Mouse (Mus musculus) 3134 (cell line): ENCODE results near the gene Cant1.

Experiments used
- DNase-seq: peaks from one replicate; pipeline ENCODE4 v3.0.0-alpha.2; 2011; ENCODE audit warnings: low spot score; ENCODE audit not compliant: insufficient read length; ENCODE audit errors: extremely low read depth

Cant1 gene

DNA sequence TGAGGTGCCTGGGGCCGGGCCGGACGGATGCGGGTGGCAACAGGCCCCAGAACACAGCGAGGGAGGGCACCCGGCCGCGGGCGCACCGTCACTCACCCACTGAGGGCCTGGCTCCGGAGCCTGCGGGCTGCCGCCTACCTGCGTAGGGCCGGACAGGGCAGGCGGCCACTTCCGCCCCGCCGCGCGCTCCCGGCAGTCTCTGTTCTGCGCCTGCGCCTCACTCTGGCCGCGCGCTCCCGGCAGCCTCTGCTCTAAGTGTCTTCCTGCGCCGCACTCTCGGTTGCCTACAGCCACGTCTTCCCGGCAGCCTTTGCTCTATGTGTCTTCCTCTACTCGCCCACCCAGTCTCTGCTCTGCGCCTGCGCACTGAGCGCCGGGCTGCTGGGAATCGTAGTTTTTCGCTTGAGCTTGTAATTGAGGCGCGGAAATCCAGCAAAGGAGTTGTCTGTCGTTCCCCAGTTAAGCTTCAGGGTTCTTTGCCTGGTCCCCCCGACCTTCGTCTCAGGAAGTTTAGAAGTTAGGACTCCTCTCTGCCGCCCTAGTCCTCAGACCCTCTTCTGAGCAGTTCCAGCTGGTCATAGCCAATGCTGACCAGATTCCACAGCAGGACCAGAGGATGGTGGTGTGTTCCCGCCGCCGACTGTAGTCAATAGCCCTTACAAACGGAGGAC is at the start of gene Cant1:
Cant1 (minus strand) TSS at position 253 of the 671 bp plus-strand sequence.
- DNase-seq = peak; percentile 96

DNA sequence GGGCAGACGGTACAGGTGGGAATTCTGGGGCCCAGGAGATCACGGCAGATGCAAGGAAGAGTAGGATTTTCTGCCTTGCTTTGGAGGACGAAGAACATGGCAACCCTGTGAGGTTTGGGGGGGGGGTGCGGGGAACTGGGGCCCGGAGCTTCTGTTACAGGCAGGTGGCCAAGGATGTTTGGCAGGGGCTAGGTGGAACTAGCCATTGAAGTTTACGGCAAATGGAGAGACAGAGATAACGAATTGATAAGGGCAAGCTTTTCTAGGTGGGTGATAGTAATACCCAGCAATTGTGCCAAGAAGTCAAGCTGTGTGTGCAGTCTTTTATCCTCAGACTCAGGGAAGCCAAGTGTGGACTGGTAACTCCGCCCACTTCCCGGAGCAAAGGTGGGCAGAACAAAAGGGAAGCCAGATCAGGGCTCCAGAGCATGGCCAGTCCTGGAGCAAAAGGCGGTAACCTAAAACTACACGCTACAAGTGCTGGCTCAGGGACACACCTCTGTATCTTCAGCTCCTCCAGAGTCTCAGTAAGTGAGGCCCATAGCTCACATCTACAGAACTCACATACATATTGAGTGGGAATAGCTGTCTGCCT is 48.7 kb upstream of the Cant1 start:
- no peak for DNase-seq

DNA sequence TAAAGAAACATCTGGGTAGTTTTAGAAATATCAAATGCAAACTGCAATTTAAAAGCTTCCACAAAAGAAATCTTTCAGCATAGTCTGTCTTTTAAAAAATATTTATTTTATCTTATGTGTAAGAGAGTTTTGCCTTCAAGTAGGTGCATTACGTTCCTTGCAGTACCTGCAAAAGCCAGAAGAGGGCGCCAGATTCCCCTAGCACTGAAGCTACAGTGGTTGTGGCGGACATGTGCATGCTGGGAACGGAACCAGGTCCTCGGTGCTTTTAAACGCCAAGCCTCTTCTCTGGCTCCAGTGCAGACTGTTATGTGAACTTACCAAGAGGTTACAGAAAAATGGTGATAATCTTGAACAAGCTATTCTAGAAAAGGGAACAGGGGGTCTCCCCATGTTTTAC is 41.4 kb upstream of the Cant1 start:
- DNase-seq = no peak

DNA sequence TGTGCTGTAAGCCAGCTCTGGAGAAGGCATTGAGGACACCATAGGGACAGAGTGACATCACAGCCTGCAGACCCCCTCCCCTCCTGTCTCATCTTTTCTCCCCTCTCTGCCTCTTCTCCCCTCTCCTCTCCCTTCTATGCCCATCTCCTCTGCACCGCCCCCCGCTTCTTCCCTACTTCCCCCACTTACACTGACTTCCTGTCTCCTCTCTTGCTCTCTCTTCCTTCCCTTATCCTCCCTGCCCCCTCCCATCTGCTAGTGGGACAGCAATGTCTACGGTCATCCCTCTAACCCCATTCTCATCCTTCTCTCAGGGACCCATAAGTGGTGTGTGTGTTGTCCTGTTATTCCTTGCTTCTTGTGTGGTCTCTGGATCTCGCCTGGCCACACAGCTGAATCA is 40.6 kb upstream of the Cant1 start:
- DNase-seq = no peak

DNA sequence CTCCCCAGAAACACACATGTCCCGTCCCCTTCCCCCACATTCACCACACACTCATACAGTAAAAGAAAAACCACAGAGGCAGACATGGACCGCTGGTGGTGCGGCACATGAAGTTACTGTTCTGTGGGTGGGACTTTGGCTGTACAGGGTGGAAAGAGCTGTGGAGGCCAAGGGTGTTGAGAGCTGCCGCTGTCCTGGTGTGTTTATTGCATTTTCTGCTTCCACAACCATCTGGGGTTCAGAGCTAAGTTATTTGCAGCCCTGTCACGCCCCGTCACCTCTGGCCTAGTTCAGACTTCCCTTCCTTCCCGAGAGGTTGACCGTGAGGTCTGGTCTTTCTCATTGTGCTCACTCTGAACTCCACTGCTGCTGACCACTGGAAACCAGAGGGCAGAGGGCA is 40.2 kb upstream of the Cant1 start:
- no peak for DNase-seq

DNA sequence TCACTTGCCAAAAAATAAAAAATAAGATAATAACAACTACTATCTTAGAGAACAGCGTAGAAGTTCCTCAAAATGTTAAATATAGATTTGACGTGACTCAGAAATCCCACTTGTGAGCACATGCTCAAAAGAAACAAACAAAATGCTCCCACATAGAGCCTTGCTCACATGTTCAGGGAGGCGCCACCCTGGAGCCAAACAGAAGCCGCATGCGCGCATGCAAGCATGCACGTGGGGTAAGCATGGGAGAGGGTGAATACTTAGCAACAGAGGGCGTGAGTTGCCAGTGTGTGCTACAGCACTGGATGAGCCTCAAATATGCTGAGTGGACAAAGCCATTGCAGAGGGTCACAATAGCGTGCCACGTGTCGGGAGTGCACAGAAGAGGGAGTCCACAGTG is 38.1 kb upstream of the Cant1 start:
- no peak for DNase-seq

DNA sequence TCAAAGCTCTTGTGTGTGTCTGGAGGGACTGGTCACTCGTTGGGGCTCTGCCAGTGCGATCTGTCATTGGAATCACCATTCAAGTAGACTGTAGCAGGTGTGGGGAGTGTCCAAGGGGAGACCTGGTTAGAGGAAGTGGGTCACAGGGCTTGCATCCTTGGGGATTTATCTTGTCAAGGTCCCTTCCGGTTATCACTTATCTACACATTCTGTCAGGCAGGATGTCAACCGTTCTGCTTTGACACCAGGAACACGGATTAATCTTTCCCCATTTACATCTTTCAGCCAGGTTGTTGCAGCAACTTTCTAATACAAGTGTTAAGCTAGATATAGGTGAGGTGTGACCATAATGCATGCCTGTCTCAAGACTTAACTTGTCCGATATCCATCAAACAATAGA is 36.9 kb upstream of the Cant1 start:
- no peak for DNase-seq

DNA sequence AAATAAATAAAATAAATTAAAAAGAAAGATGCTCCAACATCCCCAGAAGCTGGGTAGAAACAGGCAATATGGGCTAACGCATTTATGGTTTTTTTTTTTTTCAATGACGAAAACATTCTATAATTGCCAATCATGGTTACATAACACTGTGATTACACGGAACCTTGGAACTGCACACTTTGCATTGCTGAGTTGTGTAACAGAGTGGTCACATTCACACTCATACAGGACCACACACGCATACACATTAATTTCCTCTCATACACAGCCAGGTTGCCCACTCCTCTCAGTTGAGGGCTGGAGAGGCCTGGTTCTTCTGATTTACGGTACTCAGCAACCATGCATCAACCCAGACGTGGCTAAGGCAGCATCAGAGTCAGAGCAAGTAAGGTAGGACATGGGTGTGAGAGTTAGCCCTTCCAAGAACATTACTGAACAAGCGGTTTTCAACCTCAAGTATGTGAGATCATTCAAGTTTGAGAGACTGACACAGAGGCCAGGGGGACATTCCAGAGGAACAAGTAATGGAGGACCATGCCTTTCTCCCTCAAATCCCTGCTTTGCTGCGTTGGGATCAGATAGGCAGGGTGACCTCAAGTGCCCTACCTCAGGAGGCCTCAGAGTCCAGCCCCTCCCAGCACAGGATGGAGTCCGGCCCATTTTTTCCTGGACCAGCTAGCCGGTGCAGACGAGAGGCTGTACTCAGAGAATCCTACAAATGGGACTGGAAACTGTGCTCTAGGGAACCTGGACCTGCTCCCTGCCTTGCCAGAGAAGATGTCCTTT is 35.2 kb upstream of the Cant1 start:
- DNase-seq = no peak

DNA sequence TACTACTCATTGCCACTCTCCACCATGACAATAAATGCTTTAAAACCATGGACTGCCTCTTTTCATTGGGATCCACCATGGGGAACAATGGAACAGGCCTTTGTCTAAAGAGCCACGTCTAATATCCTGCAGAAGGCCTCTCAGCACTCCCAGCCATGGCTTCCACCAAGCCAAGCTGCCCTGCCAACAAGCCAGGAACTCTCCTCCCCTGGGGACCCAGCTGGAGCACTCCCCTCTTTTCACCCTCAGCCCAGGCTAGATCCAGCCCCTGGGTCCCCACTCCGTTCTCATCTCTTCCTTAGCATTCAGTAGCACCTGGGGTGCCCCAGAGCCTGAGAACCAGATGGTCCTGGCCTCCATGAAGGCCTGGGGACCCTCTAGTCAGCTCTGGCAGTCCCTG is 34.1 kb upstream of the Cant1 start:
- DNase-seq = no peak

DNA sequence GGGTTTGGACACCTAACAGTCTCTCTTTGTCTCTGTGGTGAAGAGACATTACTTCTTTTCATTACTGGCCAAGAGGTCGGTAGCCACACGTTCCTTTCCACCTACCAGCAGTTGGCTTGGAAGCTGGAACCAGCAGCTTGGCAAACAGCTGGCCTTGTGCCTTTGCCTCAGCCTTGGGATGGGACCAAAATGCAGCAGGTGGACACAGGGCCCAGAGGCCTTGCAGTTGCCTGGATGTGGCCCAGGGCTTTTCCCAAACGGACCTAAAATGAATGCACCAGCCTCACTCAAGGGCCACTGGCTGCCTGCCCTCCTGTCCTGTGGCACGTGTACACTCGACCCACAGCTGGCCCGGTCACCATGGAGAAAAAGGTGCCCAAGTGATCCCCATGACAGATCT is 32.3 kb upstream of the Cant1 start:
- no peak for DNase-seq

DNA sequence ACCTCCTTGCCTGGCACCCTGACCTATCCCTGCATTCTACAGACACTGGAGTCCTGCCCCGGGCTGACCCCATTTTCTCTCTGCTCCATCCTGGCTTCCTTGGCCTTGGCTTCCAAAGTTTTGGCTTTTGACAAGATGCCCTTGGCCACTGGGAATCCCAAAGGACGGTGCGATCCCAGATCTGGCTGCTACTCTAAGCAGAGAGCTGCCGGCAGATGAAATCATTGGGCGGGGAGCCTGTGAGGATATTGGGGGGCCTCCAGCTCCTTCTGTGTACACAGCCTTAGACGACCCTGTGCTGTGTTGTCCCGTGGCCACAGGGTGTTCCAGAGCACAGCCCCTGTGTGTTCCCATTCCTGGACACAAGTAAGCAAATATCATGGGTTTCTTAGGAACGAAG is 29.5 kb upstream of the Cant1 start:
- DNase-seq = no peak

DNA sequence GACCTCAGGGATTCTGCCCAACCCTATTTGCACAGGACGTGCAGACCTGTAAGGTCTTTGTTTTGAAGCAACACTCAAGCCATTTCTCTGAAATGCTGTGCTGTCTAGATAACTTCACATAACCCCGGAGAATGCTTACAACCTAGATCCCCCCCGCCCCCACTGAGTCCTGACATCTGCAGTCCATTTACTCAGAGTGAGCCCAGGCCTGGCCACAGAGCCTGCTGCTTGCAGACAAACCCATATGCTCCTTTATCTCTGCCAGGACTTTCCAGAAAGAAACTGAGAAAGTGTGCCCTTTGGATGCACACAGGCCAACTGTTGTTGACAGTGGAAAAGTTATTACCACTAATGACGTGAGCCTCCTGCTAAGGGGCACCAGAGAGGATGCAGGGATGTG is 28.5 kb upstream of the Cant1 start:
- no peak for DNase-seq

DNA sequence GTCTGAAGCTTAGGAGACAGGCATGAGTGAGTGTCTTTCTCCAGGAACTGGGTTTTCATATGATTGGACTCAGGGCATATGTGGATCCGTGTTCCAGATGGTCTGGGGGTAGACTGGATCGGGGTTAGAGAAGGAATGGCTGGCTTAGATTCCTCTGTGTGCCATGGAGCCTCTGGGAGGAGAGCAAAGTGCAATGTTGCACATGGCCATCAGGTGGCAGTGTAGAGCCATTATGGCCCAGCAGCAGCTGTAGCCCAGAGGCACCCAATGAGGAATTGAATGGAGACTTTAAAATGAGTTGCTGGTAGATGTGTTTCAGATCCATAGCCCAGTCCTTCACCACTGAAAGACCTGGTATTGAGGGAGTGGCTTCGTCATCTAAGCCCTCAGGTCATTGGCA is 27.0 kb upstream of the Cant1 start:
- no peak for DNase-seq

DNA sequence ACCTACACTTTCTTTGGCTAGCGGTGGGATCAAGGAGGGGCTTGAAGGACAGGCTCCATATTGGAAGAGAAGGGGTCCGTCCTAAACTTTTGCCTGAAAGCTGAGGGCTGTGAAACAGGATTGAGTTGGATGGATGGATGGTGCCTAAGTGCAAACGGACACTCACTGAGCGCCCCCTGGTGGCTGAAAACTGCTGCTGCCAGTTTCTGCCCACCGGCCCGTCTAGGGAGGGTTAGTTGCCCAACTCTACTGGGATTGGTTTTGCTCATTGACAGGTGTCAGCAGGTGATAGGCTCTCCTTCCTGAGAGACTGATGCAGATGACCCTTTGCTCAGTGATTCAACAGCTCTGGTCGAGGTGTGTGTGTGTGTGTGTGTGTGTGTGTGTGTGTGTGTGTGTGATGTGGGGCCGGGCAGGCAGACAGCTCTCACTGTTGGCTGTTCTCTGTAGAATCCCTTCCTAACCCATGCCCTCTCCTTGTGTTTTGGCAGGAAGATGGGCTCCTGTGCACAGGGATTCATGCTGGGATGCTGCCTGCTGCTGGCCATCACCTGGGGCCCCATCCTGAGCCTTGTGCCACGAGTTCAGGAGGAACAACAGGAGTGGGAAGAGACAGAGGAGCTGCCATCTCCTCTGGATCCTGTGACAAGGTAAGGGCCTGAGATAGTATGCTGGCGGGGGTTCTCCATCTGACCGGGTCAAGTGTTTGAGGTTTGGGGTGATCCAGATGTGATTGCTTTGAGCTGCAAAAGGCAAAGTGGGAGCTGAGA is 24.5 kb upstream of the Cant1 start:
- DNase-seq = peak; percentile 38

DNA sequence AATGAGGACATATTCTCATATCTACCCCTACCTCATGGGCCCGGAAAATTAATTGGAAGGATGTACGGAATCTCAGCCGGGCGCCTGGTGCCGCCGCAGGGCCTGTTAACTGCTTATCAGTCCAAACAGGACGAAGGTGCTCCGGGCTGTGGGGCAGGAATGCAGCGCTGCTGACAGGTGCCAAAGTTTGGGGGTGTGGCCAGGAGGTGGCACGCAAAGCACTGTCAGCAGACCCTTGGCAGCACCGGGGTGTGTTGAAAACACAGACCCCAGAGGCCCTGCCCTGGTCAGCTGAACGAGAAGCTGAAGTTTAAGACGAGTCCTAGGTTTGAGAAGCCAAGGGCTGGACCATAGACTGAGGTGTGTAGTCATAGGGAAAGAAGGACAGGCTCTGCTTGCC is 23.8 kb upstream of the Cant1 start:
- DNase-seq = no peak

DNA sequence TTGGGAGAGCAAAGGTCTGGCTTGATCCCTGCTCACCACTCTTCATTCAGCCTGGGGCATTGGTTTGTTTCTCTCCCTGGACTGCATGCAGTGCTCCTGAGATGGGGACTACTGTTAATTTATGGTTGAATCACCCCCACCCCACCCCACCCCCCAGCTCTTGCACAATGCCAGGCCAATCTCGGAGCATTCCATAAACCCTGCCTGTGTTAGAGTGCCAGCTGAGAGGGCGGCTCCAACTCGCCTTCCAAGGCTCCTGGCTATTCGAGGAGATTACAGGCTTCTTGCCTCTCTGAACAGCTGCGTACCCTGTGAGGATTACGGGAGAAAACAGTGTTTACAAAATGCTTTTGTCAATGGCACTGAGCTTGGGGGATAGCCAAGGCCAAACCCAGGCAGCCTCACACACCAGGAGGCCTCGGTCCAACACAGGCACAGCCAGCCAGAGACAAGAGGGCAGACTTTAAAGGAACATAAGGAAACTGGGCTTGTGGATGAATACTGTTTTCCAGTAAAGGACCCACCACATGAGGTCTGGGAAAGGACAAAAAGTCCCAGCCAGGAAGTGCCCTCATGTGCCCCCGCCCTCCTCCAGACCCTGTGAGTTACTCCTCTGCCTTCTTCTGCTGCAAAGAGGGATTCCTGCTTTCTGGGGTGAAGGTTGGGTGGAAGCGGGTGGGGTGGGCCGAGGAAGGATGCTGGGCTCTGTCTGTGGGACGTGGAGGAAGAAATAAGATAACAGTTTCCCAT is 20.0 kb upstream of the Cant1 start:
- DNase-seq = peak; percentile 78

DNA sequence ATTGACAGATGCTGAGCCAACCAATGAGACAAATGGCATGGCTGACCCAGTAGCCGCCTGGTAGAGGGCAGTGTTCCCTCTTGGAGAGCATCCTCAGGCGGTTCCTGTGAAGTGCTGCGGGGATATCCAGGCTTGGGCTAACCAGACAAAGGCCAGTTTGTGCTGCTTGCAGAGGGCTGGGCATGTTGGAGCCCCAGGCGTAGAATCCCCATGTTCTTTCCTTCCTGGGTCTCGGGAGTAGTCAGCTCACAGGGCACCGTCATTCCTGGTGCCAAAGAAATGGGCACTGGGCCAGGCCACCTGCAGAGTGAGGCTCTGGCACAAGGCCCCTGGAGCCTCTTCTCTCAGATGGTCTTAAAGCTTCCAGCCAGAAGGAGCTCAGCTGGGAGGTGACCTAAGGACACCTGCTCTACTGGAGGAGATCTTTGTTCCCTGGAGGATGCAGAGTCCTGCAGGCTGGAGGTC is 17.6 kb upstream of the Cant1 start:
- DNase-seq = peak; percentile 68

DNA sequence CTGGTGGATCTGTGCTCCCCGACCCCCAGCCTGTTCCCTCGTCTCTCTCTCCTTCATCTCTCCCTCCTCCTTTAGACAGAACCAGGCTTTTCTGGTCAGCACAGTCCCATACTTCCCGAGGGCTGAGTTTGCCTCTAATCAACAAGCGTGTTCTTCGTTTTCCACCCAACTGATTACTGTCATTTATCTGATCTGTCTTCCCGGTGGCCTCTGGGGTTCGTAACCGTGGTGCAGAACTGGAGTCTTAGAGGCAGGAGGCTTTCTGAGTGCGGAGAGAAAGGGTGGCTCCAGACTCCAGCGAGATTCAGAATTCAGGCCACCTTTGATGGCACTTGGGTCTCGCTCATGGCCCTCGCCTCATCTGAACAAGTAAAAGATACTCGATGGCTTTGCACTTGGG is 15.2 kb upstream of the Cant1 start:
- no peak for DNase-seq

DNA sequence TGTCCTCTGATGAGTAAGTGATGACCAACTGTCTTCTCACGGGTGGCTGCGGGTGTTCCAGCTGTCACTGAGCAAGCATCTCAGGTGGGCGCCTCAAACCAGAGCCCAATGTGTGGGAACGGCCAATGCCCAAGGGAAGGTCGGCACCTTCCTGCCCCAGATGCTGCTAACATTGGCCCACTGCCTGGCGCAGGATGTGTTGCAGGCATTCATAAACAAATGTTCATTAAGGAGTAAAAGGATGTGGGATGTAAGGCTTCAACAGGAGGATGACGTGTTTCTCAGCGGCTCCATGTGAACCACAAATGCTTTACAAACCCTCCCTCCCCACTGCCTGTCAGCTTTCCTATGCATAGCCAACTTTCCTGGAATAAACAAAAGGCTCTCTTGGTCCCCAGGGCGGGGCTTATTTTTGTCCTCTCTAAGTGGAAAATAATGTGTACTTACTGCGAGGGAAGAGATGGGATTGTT is 14.5 kb upstream of the Cant1 start:
- DNase-seq = peak; percentile 80
